8 mouse cellular contexts compared by ENCODE assay signal in genomic region chr4:40850582-40850981, GRCm38 (mm10). TPM values are rescaled to one million over a fixed set of nuclear protein-coding genes. Genes with fewer than 3 reads are reported as not detected.
DNase-seq lines count a peak whose midpoint lies in the region; ATAC-seq lines count a peak whose summit lies in the region.

No protein-coding gene starts in this region.

- H3K4me1 ChIP-seq in kidney, embryonic 14.5 days (ENCODE audit: control insufficient read depth, insufficient read depth, low read length), result peaks cover 50% of the 10 kb centered on the region
- peaks cover 45% of the 10 kb centered on the region for H3K4me1 ChIP-seq in intestine, embryonic 15.5 days (replicated peaks)
- peaks cover 44% of the 10 kb centered on the region for H3K4me1 ChIP-seq in midbrain, embryonic 13.5 days (replicated peaks)

- H3K4me3 ChIP-seq in kidney, embryonic 14.5 days (ENCODE audit: low read length), result peak overlapping the region; percentile 84; the same call in 1 of the 2 replicates
- H3K4me3 ChIP-seq in intestine, embryonic 15.5 days (replicated peaks), result no peak overlapping the region; the same call in 1 of the 2 replicates
- H3K4me3 ChIP-seq in midbrain, embryonic 13.5 days (replicated peaks), result no peak overlapping the region

- no peaks in the 10 kb centered on the region for H3K9me3 ChIP-seq in kidney, embryonic 14.5 days (ENCODE audit: control insufficient read depth, low read length)
- no peaks in the 10 kb centered on the region for H3K9me3 ChIP-seq in intestine, embryonic 15.5 days
- no peaks in the 10 kb centered on the region for H3K9me3 ChIP-seq in midbrain, embryonic 13.5 days

- H3K4me2 ChIP-seq in kidney, embryonic 14.5 days (replicated peaks; ENCODE audit: low read depth, low read length), result peak overlapping the region; percentile 88
- peak overlapping the region; percentile 65 for H3K4me2 ChIP-seq in intestine, embryonic 15.5 days (replicated peaks)
- H3K4me2 ChIP-seq in midbrain, embryonic 13.5 days (replicated peaks), result 0 out of 2 replicates have a peak overlapping the region, but pooled peaks have one; percentile 2

- WGBS in kidney, embryonic 14.5 days, result 70% methylated on average over 5 of the region's 5 CpGs
- 35% methylated on average over 5 of the region's 5 CpGs for WGBS in intestine, embryonic 15.5 days
- 85% methylated on average over 5 of the region's 5 CpGs for WGBS in midbrain, embryonic 13.5 days

- no peak for DNase-seq in kidney, adult 8-10 months
- DNase-seq in c-Kit-positive CD71-positive TER-119-negative erythroid progenitor cells, embryonic 14.5 days (ENCODE audit: low read depth), result peak; percentile 87
- no peak for DNase-seq in layer of hippocampus, postnatal 10 days (ENCODE audit: low spot score in 2 of 2)
- DNase-seq in right cerebral cortex, adult 18-20 months, result no peak

- H3K9ac ChIP-seq in kidney, embryonic 14.5 days (ENCODE audit: low read depth, low read length), result peak overlapping the region; percentile 89; the same call in 1 of the 2 replicates
- no peak overlapping the region; the same call in 1 of the 2 replicates for H3K9ac ChIP-seq in intestine, embryonic 15.5 days
- H3K9ac ChIP-seq in midbrain, embryonic 13.5 days (replicated peaks), result no peak overlapping the region

- no peaks in the 10 kb centered on the region for H3K36me3 ChIP-seq in kidney, embryonic 14.5 days (ENCODE audit: control insufficient read depth, insufficient read depth, low read length)
- no peaks in the 10 kb centered on the region for H3K36me3 ChIP-seq in intestine, embryonic 15.5 days
- no peaks in the 10 kb centered on the region for H3K36me3 ChIP-seq in midbrain, embryonic 13.5 days

- H3K27ac ChIP-seq in kidney, embryonic 14.5 days (ENCODE audit: low read depth, low read length), result no peak overlapping the region
- no peak overlapping the region for H3K27ac ChIP-seq in intestine, embryonic 15.5 days
- no peak overlapping the region for H3K27ac ChIP-seq in midbrain, embryonic 13.5 days

- no peak for ATAC-seq in kidney, embryonic 14.5 days (ENCODE audit: low FRiP score, low TSS enrichment)
- ATAC-seq in intestine, embryonic 15.5 days, result no peak
- no peak for ATAC-seq in midbrain, embryonic 13.5 days
- no peak for ATAC-seq in monocyte, adult 5-6 weeks (replicated peaks; ENCODE audit: insufficient number of reproducible peaks, low FRiP score, low TSS enrichment, poor library complexity, severe bottlenecking)

- H3K27me3 ChIP-seq in kidney, embryonic 14.5 days (ENCODE audit: control insufficient read depth, insufficient read depth, low read length), result no peaks in the 10 kb centered on the region
- no peaks in the 10 kb centered on the region for H3K27me3 ChIP-seq in intestine, embryonic 15.5 days (replicated peaks)
- no peaks in the 10 kb centered on the region for H3K27me3 ChIP-seq in midbrain, embryonic 13.5 days

RNA-seq across cellular contexts. Expression of gene B4galt1, which starts 3.2 kb away (rescaled TPM):
- 36.0 and 45.8 TPM in 2 replicates for polyA plus RNA-seq in kidney, embryonic 14.5 days (2014; fragmentation: Nextera tagmentation; extraction: Ambion mirVana)
- polyA plus RNA-seq in intestine, embryonic 15.5 days (2015; fragmentation: Nextera tagmentation; extraction: Ambion mirVana), result 30.2 and 33.2 TPM in 2 replicates
- polyA plus RNA-seq in midbrain, embryonic 13.5 days (2015; fragmentation: Nextera tagmentation; extraction: Ambion mirVana), result 7.2 and 8.3 TPM in 2 replicates
- 27.7 to 60.9 TPM (median 40.1 TPM) in 3 replicates for total RNA-seq in monocyte, adult 5-6 weeks (2017)
- 1 to 10 TPM; 6.5 to 7.0 TPM for total RNA-seq in layer of hippocampus, postnatal 10 days (2021)

Comparison
In these comparisons a context has a peak if more than half of its experiments do, and no peak if none do; other contexts are left out.
1. H3K4me2 ChIP-seq: peak in every context shown above with its lines; median percentile 88 in kidney, embryonic 14.5 days; 65 in intestine, embryonic 15.5 days; 2 in midbrain, embryonic 13.5 days.